Mouse (Mus musculus) embryonic fibroblast, embryonic 13.5 days (primary cell): ENCODE data around the gene Fcrl5. TPM values are rescaled to one million over a fixed set of nuclear protein-coding genes. Genes with fewer than 3 reads are reported as not detected.
A peak's percentile ranks its signal among the peaks of the same experiment; 100 is the strongest.

Source experiments
- H3K27ac ChIP-seq: 2 replicates; pipeline ENCODE4 v1.5.1; 2012; ENCODE audit warnings: low read length, control low read depth, inconsistent platforms; ENCODE audit not compliant: insufficient read depth
- H3K4me1 ChIP-seq: 2 replicates; pipeline ENCODE4 v1.6.1; 2011; ENCODE audit warnings: low read length; ENCODE audit not compliant: control insufficient read depth, insufficient read depth
- H3K4me3 ChIP-seq: 2 replicates; pipeline ENCODE4 v1.5.1; 2011; ENCODE audit warnings: mild to moderate bottlenecking, control low read depth, low read length; ENCODE audit not compliant: insufficient read depth
- CTCF ChIP-seq: IDR thresholded peaks from 2 replicates; pipeline ENCODE4 v1.5.1; 2011; ENCODE audit warnings: mild to moderate bottlenecking, control low read depth, low read length, moderate library complexity, borderline replicate concordance; ENCODE audit not compliant: insufficient read depth
- POLR2A ChIP-seq: IDR thresholded peaks from 2 replicates; pipeline ENCODE4 v1.6.1; 2011; ENCODE audit warnings: low read depth, mild to moderate bottlenecking, control low read depth, low read length, moderate library complexity
- polyA plus RNA-seq: library from polyadenylated mRNA; stranded (reverse); fragments of >200 nt; gene quantifications from 2 replicates; pipeline ENCODE4 v1.2.4, GENCODE M21; 2011; ENCODE audit warnings: low read depth; ENCODE audit not compliant: missing spikeins, insufficient read length

Gene Fcrl5
- polyA plus RNA-seq, result not detected in 2 replicates

DNA sequence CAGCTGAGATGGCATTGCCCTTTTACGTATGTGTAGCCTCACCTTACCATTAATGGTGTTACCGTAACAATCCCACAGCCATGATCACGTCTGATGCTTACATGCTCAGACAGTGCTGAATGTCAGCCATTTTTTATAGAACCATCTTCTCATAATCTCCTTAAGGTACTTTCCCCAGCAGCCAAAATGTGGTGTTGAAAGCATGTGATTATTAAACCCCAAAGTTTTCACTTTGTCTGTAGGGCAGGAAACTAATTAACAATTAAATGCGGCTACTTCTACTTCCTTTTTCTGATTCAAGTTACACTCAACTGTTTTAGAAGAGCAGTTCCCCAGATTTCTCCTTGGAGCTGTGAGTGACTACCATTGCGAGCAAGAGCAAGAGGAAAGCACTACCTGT lies at the start of gene Fcrl5:
TSS of gene Fcrl5 (plus strand) at position 295 of the 400 bp plus-strand sequence.
- TF ChIP-seq POLR2A (no peak), CTCF (no peak)
- H3K4me1 ChIP-seq, result no peaks in the 10 kb centered on the region

DNA sequence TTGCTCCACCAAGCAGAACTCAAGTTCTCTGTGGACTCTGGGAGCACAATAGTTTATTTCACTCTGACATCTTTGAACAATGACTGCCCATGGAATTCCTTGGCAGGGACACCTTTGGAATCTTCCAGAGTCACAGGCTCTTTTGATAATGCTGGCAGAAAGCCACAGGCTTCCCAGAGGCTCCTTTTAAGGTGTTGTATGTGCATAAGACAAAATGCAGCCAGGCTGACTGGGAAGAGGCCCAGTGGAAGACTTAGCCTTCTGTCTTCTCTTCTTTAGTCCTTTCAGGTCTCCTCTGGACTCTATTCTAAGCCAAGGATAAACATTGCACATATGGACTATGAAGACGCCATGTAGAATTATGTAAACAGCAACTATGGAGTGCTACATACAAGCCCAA lies 44.6 kb upstream of the Fcrl5 start:
- Histone ChIP-seq H3K4me3 (no peak overlapping the region), H3K4me1 (no peaks in the 10 kb centered on the region), H3K27ac (no peak overlapping the region)
- TF ChIP-seq POLR2A (no peak), CTCF (no peak)

More for the DNA sequence above, at the start of gene Fcrl5:
- H3K4me3 ChIP-seq, result no peak within 1 kb of the TSS
- no peak within 1 kb of the TSS for H3K27ac ChIP-seq

DNA sequence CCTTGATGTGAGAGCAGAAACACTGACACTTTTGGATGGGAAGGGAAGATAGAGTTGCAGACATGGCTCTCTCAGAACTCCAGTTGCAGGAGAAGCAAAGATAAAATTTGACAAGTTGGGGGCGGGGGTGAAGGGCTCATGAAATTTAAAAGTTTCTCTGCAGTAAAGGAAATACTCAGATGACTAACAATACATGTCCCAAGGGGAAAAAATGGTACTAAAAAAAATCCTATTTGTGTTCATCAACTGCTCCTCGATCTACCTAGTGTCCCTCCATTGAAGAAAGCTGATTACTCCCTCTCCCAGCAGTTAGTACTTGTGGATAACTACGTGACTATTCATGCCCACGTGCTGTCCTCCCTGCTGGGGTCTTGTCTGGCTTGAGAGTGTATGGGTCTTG lies 36.8 kb upstream of the Fcrl5 start:
- no peak for TF ChIP-seq CTCF
- no peak for TF ChIP-seq POLR2A
- no peak overlapping the region for H3K27ac ChIP-seq

DNA sequence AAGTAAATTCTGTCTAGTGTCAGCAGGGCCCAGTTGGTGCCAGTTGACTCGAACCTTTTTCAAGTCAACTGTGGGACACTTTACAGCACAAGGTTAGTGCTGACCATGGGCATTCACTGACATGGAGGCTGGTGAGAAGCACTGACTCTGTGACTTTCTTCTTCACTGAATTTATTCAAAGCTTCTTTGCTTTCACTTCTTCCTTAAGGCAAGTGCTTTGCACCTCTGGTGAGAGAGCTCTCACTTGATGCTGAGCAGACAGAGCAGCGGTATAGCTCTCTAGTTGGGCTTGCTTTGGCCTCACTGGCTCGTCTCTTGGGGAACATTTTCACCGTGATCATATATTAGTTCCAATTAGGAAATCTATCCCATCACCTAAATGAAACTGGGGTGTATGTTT lies 35.7 kb upstream of the Fcrl5 start:
- Histone ChIP-seq H3K27ac (no peak overlapping the region), H3K4me3 (no peak overlapping the region), H3K4me1 (no peaks in the 10 kb centered on the region)
- TF ChIP-seq POLR2A (no peak), CTCF (no peak)

More for the DNA sequence above, 36.8 kb upstream of the Fcrl5 start:
- no peak overlapping the region for H3K4me3 ChIP-seq
- no peaks in the 10 kb centered on the region for H3K4me1 ChIP-seq

DNA sequence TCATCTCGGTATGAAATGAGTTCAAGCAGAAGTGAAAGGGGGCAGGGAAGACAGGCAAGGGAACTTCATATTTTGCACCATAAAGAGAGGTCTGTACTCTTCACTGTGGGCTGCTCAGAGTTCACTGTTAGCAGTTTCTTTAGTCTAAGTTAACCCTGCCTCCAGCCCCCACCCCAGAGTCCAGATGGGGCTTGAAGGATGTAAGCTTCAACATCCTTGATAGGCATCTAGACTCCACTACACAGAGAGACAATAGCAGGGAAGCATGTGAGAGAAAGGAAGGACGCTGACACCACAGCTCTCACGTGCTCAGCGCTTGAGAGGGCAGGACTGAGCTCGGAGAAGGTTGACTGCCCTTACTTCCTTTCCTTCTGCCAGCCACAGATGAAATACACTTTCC lies 34.3 kb upstream of the Fcrl5 start:
- Histone ChIP-seq H3K27ac (no peak overlapping the region), H3K4me1 (no peaks in the 10 kb centered on the region), H3K4me3 (no peak overlapping the region)
- no peak for TF ChIP-seq POLR2A
- no peak for TF ChIP-seq CTCF

DNA sequence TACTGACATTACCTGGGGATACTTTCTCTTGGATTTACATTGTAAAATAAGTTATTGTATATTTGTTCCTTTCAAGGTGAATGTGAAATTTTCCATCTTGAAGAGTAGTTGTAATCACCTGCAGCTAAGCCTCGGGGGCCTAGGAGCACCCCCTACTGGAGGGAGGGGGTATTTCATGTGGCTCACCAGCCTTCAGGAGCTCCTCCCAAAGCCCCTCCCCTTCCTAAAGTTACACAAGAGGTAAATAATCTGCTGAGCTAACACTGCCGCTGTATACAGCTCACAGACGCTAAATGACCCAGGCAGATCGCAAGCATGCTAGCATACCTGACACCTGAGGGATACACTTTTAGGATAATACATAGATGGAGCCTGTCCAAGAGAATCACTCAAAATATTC lies 27.4 kb upstream of the Fcrl5 start:
- Histone ChIP-seq H3K4me3 (no peak overlapping the region), H3K4me1 (no peaks in the 10 kb centered on the region), H3K27ac (no peak overlapping the region)
- TF ChIP-seq POLR2A, result no peak
- TF ChIP-seq CTCF, result no peak

DNA sequence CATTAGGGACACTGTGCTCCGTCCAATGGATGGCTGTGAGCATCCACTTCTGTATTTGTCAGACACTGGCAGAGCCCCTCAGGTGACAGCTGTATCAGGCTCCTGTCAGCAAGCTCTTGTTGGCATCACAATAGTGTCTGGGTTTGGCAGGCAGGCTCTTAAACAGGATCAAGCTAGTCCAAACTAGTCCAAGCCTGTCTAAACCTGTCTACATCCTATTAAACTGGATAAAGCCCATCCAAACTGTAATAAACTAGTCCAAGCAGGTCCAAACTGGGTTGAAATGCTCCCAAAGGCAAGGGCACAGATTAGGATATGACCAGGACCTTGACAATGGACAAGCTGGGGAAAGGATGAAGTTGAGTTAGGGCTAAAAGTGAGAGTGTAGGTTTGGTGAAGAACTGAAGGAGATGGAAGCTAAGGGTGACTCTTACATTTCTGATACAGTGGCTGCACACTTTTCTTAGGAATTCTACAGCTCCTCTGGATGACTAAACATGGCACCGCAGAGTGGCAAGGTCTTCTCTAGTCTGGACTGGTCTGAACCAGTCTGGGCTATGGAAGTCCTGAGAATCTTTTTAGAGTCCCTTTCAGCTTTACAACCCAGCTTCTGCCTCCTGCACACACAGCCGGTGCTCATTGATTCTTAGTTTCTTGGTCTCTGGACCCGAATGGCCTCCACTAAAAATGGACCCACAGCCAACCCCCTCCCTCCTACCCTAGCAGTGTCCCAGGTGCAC lies 26.2 kb upstream of the Fcrl5 start:
- no peaks in the 10 kb centered on the region for H3K4me1 ChIP-seq
- no peak for TF ChIP-seq POLR2A
- H3K27ac ChIP-seq, result no peak overlapping the region
- no peak overlapping the region for H3K4me3 ChIP-seq

DNA sequence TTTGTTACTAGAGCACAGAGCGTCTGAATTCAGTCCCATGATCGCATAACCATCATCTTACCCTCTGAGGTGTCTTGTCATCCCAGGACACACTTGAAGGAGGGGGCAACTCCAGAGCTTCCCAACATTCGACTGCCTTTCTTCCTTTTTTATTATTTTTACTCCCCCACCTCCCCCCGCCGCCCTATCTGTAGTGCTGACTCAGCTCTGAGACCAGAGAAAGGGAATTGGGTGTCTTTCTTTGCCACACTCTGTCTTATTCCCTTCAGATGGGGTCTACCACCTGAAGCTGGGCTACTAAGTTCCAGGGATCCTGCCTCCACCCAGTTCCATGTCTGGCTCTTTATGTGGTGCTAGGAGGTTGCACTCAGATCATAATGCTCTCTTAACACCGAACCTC lies 25.0 kb upstream of the Fcrl5 start:
- H3K4me1 ChIP-seq, result no peaks in the 10 kb centered on the region
- no peak overlapping the region for H3K27ac ChIP-seq
- no peak for TF ChIP-seq POLR2A
- TF ChIP-seq CTCF, result no peak
- H3K4me3 ChIP-seq, result no peak overlapping the region

DNA sequence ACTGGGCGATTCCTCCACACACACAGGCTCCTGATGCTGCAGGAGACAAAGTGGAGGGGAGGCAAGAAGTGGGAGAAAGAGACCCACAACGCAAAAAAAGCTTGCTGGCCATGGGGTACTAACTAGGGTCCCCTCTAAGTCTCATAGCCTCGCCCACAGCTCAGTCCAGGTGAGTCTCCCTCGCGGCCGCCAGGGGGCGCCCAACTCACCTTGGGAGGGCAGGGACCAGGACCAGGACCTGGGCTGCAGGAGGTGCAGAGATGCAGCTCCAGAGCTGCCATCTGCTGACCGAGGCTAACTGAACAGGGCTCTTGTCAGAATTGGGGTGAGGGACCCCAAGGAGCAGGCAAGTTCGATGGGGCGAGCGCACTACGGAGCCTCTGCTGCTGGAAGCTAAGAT lies 24.4 kb upstream of the Fcrl5 start:
- Histone ChIP-seq H3K4me1 (no peaks in the 10 kb centered on the region), H3K4me3 (no peak overlapping the region), H3K27ac (no peak overlapping the region)
- TF ChIP-seq CTCF, result peak; percentile 60
- TF ChIP-seq POLR2A, result no peak

DNA sequence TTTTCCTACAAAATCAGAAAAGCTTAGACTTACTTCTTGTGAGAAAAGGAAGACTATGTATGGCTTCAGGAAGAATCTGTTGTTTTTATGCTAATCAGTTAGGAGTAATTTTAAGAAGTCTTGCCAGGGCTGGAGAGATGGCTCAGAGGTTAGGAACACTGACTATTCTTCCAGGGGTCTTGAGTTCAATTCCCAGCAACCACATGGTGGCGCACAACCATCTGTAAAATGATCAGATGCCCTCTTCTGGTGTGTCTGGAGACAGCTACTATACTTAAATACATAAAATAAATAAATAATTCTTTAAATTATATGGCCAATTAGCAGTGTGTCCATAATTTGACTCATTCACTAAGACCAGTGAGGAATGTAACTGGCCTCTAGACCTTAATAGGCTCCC lies 14.9 kb upstream of the Fcrl5 start:
- H3K27ac ChIP-seq, result no peak overlapping the region
- no peak overlapping the region for H3K4me3 ChIP-seq
- H3K4me1 ChIP-seq, result no peaks in the 10 kb centered on the region
- no peak for TF ChIP-seq CTCF
- no peak for TF ChIP-seq POLR2A
